Mouse (Mus musculus) stomach, embryonic 14.5 days (tissue): ENCODE results near the gene Bach2. TPM values are rescaled to one million over a fixed set of nuclear protein-coding genes. Genes with fewer than 3 reads are reported as not detected.

Experiments used
- ATAC-seq: fragments of 200-750 bp; cut with Nextera tagmentation; 2 replicates; pipeline ENCODE4 v1.8.0; 2017; ENCODE audit warnings: low read depth, moderate TSS enrichment; ENCODE audit not compliant: insufficient number of reproducible peaks, insufficient read depth, low FRiP score
- H3K27ac ChIP-seq: fragments of 300-500 bp; sonication (generic); 2 replicates; pipeline ENCODE4 v1.5.1; 2014; ENCODE audit warnings: mild to moderate bottlenecking, low read length, moderate library complexity, mixed read lengths
- H3K27me3 ChIP-seq: fragments of 300-500 bp; sonication (generic); 2 replicates; pipeline ENCODE4 v1.6.1; 2014; ENCODE audit warnings: low read length, control low read depth, mixed read lengths; ENCODE audit not compliant: control insufficient read depth, insufficient read depth
- H3K36me3 ChIP-seq: fragments of 300-500 bp; sonication (generic); 2 replicates; pipeline ENCODE4 v1.6.1; 2014; ENCODE audit warnings: mild to moderate bottlenecking, control low read depth, low read length, moderate library complexity, mixed read lengths; ENCODE audit not compliant: control insufficient read depth, insufficient read depth
- H3K4me1 ChIP-seq: fragments of 300-500 bp; sonication (generic); 2 replicates; pipeline ENCODE4 v1.6.1; 2014; ENCODE audit warnings: low read length, control low read depth, mixed read lengths; ENCODE audit not compliant: control insufficient read depth, insufficient read depth
- H3K4me2 ChIP-seq: fragments of 300-500 bp; sonication (generic); replicated peaks from 2 replicates; pipeline ENCODE4 v1.6.1; 2014; ENCODE audit warnings: low read depth, low read length, control low read depth
- H3K4me3 ChIP-seq: fragments of 300-500 bp; sonication (generic); 2 replicates; pipeline ENCODE4 v1.5.1; 2014; ENCODE audit warnings: low read depth, low read length, control low read depth
- H3K9ac ChIP-seq: fragments of 300-500 bp; sonication (generic); replicated peaks from 2 replicates; pipeline ENCODE4 v1.6.1; 2014; ENCODE audit warnings: low read depth, mild to moderate bottlenecking, control low read depth, low read length, moderate library complexity, mixed read lengths
- H3K9me3 ChIP-seq: fragments of 300-500 bp; sonication (generic); 2 replicates; pipeline ENCODE4 v1.6.1; 2016; ENCODE audit warnings: low read depth, low read length, control low read depth; ENCODE audit not compliant: control insufficient read depth
- WGBS: fragments of 180-500 bp; shearing (Covaris S2); extraction: QIAGEN DNeasy Blood & Tissue Kit; methylation state at CpG from one replicate; pipeline ENCODE4 v1.1.7; 2014; 5-methylcytosine and 5-hydroxymethylcytosine counted together
- polyA plus RNA-seq: library from polyadenylated mRNA; unstranded; fragments of >200 nt; fragmentation: Nextera tagmentation; extraction: Ambion mirVana; gene quantifications from 2 replicates; pipeline ENCODE4 v1.2.1, GENCODE M21; 2014

The Bach2 gene
- polyA plus RNA-seq, 1 experiment from 2014 or later, result 8.4 TPM

GRCm38 (mm10) chr4:32522013-32522412 is 283.4 kb downstream of the Bach2 start:
- Histone ChIP-seq H3K27ac (no peak overlapping the region), H3K4me1 (peaks cover 19% of the 10 kb centered on the region; the same call in 1 of the 2 replicates), H3K27me3 (no peaks in the 10 kb centered on the region), H3K4me3 (no peak overlapping the region), H3K9ac (no peak overlapping the region), H3K36me3 (no peaks in the 10 kb centered on the region), H3K9me3 (no peaks in the 10 kb centered on the region), H3K4me2 (no peak overlapping the region)
- WGBS, result 62% methylated on average over 2 of the region's 2 CpGs
- peak; percentile 60; the same call in 1 of the 2 replicates for ATAC-seq

DNA sequence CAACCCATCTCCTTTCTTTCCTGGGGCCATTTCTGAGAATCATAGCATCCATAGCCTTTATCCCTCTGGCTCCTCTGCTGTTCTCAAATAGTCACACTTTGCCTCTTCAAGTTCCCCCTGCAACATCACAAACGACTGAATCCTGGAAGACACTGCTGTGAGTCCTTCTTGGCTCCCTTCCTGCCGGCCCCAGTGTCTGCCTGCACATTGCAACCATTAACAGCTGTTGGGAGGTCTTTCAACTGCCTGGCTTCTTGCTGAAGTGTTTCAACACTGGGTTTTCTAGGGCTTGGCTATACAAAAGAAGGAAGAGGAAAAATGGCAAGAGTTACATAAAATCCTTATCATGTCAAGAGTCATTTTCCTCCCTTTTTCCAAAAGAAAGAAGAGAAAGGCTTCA is 285.7 kb downstream of the Bach2 start:
- Histone ChIP-seq H3K9ac (no peak overlapping the region), H3K4me1 (peaks cover 19% of the 10 kb centered on the region; the same call in 1 of the 2 replicates), H3K27ac (no peak overlapping the region), H3K9me3 (no peaks in the 10 kb centered on the region), H3K4me2 (no peak overlapping the region), H3K36me3 (no peaks in the 10 kb centered on the region), H3K4me3 (no peak overlapping the region), H3K27me3 (no peaks in the 10 kb centered on the region)
- 20% methylated on average over 2 of the region's 2 CpGs for WGBS
- no peak for ATAC-seq

- Histone ChIP-seq H3K36me3 (no peaks in the 10 kb centered on the region), H3K9ac (no peak overlapping the region), H3K27me3 (no peaks in the 10 kb centered on the region), H3K9me3 (no peaks in the 10 kb centered on the region), H3K27ac (no peak overlapping the region), H3K4me2 (no peak overlapping the region), H3K4me3 (no peak overlapping the region), H3K4me1 (peaks cover 12% of the 10 kb centered on the region; the same call in 1 of the 2 replicates)
- WGBS, result 71% methylated on average over 5 of the region's 5 CpGs
- ATAC-seq, result no peak
Measured at GRCm38 (mm10) chr4:32525000-32525399, 286.4 kb downstream of the Bach2 start.

DNA sequence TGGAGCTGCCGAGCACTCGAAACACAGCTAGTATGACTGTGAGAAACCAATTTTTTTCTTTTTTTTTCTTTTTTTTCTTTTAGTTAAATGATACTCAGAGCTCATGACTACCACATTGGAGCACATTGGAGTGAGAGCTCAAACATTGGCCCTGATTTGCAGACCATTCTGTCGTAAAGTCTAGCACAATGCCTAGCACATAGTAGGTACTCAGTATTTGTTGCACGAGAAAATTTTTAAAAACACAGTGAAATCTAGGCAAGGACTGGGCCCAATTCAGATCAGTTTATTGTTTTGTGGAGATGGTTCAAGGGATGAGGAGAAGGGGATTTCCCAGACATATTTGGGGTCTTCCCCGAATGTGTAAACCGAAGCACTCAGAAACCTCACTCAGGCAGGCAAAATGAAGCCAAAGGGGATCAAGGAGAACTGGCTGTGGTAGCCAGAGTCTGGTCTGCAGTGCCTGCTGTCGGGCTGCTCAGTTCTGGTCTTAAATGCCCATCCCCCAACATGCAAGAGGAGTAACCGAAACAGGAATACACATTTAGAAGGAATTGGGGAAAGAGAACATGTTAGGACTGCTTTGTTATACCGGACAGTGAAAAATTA is 287.7 kb downstream of the Bach2 start:
- Histone ChIP-seq H3K4me3 (no peak overlapping the region), H3K27ac (no peak overlapping the region), H3K4me1 (peaks cover 13% of the 10 kb centered on the region; the same call in 1 of the 2 replicates), H3K27me3 (no peaks in the 10 kb centered on the region), H3K9ac (no peak overlapping the region), H3K9me3 (no peaks in the 10 kb centered on the region), H3K36me3 (no peaks in the 10 kb centered on the region), H3K4me2 (no peak overlapping the region)
- whole genome bisulfite sequencing, result 77% methylated on average over 9 of the region's 9 CpGs
- no peak for ATAC-seq

DNA sequence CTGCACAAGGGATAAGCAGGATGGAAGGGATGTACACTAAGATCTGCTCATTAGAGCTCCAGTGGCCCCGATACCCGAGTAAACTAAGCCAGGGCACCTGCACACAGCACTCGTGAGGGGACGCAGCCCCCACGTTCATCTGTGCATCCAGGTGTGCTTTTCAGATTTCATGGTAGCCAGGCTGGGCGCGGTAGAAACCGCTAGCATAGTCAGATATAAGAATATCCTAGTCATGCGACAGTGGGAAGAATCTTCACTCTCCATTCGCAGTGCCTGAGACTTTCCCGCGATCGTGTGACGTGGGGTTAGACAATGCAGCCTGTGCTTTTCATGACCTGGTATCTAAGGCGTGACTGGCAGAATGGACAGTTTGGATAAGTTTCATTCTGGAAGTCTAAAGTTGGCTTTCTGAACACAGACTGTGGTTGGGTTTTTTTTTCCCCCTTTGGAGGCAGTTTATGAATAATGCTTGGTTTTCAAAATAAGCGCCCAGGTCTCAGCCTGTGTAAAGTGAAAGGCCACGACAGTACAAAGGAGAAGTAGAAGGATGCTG is 290.9 kb downstream of the Bach2 start:
- no peak for ATAC-seq
- Histone ChIP-seq H3K4me3 (no peak overlapping the region), H3K4me1 (peaks cover 10% of the 10 kb centered on the region; the same call in 1 of the 2 replicates), H3K9me3 (no peaks in the 10 kb centered on the region), H3K27me3 (no peaks in the 10 kb centered on the region), H3K9ac (no peak overlapping the region), H3K27ac (no peak overlapping the region), H3K36me3 (no peaks in the 10 kb centered on the region), H3K4me2 (no peak overlapping the region)
- 88% methylated on average over 17 of the region's 17 CpGs for WGBS

- no peak overlapping the region for H3K4me3 ChIP-seq
- peaks cover 10% of the 10 kb centered on the region; the same call in 1 of the 2 replicates for H3K4me1 ChIP-seq
- peak overlapping the region; percentile 24; the same call in 1 of the 2 replicates for H3K27ac ChIP-seq
- no peak overlapping the region for H3K9ac ChIP-seq
- no peaks in the 10 kb centered on the region for H3K36me3 ChIP-seq
- H3K27me3 ChIP-seq, result no peaks in the 10 kb centered on the region
- H3K9me3 ChIP-seq, result no peaks in the 10 kb centered on the region
- no peak for ATAC-seq
- WGBS, result 57% methylated on average over 9 of the region's 9 CpGs
- peak overlapping the region; percentile 42 for H3K4me2 ChIP-seq
Measured at GRCm38 (mm10) chr4:32530421-32530920, 291.9 kb downstream of the Bach2 start.

- Histone ChIP-seq H3K4me3 (peak overlapping the region; percentile 9; the same call in 1 of the 2 replicates), H3K4me2 (peak overlapping the region; percentile 42)
- WGBS, result 16% methylated on average over 28 of the region's 28 CpGs
Measured at GRCm38 (mm10) chr4:32530921-32531846, 292.6 kb downstream of the Bach2 start.

GRCm38 (mm10) chr4:32532079-32532478 is 293.5 kb downstream of the Bach2 start:
- Histone ChIP-seq H3K36me3 (no peaks in the 10 kb centered on the region), H3K4me3 (no peak overlapping the region), H3K9ac (no peak overlapping the region), H3K4me1 (peaks cover 14% of the 10 kb centered on the region; the same call in 1 of the 2 replicates), H3K4me2 (no peak overlapping the region), H3K27ac (peak overlapping the region; percentile 24; the same call in 1 of the 2 replicates), H3K9me3 (no peaks in the 10 kb centered on the region), H3K27me3 (no peaks in the 10 kb centered on the region)
- no peak for ATAC-seq
- 49% methylated on average over 8 of the region's 8 CpGs for WGBS

More at GRCm38 (mm10) chr4:32530921-32531846, 292.6 kb downstream of the Bach2 start:
- Histone ChIP-seq H3K9ac (0 out of 2 replicates have a peak overlapping the region, but pooled peaks have one; percentile 2), H3K4me1 (peaks cover 10% of the 10 kb centered on the region; the same call in 1 of the 2 replicates), H3K27ac (peak overlapping the region; percentile 24; the same call in 1 of the 2 replicates), H3K27me3 (no peaks in the 10 kb centered on the region), H3K9me3 (no peaks in the 10 kb centered on the region), H3K36me3 (no peaks in the 10 kb centered on the region)
- peak; percentile 77; the same call in 1 of the 2 replicates for ATAC-seq
